Mouse (Mus musculus): ENCODE measurements around the gene Tspan14.
A peak's percentile ranks its signal among the peaks of the same experiment; 100 is the strongest.

Tspan14 gene

DNA sequence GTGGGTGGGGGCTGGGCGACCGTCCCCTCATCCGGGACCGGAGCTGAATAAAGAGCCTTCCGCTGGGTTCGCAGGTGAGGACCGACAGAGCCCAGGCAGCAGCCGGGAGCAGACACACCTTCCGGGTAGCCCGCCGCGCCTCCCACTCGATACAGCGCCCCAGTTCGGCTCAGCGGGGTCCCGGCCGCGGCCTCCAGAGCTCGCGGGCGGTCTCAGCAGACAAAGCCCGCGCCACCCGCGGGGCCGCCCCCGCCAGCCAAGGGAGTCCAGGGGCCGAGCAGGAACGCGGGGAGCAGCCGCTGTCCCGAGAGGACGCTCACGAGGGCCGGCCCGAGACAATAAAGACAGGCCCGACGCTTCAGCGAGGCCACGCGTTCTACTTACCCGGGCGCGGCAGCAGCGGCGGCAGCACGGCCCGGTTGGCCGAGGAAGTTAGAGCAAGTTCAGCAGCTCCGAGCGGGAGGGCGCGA lies at the start of gene Tspan14:
Gene Tspan14, minus strand, starts transcription at position 416 of the 470 bp plus-strand sequence.
- no peak for DNase-seq (ENCODE audit: low spot score)

DNA sequence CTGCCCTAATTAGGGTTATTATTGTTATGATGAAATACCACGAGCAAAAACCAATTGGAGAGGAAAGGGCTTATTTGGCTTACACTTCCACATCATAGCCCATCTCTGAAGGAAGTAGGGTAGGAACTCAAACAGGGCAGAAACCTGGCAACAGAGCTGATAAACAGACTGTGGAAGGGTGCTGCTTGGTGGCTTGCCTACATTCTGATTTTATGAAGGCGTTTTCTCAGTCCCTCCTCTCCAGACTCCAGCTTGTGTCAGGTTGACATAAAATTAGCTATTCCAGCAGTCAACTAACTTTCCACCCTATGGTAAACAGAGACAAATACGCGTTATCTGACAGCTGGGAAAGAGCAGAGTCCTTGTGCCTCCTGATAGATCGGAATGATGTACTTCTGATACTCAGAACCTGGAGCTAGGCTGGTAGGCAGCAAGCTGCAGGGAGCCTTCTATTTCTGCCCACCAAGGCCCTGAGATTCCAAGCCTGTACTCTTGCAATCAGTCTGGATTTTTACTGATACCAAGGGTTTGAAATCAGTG lies 48.2 kb upstream of the Tspan14 start:
- no peak for DNase-seq (ENCODE audit: low spot score)

DNA sequence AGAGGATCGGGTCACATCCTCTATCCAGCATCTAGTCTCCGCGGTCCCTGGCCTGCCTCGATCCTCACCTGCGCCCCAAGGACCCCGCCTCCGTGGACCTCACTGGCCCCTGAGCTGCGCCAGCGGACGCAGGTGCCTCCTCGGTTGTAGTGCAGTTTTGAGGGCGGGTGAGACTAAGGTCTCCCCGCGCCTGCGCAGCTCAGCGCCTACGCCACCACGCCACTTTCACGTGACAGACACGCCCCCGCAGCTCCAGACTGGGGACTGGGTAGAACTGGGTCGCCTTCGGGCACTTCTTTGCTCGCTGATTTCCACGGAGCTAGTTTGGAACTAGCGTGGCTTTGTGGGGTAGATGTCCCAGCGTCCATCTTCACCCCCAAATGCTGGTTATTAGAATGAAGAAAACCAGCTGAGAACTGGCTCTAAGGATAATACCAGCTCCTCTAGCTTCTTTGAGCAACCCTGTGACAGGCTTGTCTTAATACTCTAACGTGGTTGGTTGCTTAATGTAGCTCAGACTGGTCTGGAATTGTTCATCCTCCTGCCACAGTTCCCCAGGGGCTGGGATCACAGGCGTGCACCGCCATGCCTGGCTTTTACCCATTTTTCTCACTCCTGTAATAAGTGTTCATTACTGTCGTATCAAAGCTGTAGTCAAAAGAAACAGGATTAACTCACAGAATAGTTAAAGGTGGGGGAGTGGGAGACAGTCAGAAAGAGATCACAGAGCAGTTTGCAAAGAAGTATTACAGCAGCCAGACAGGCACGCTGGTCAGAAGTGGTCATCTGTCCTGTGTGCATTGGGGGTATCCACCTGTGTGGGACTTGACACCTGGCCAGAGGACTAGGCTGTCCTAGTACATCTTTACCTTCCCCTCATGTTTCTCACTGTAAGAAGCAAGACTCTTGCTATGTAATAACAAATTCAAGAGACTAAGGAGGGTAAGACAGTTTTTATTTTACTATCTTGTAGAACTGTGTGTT lies 47.3 kb upstream of the Tspan14 start, which contains the start of gene Fam213a:
Gene Fam213a, minus strand, starts transcription at position 159 of the 984 bp plus-strand sequence.
- peak; percentile 89 for DNase-seq (ENCODE audit: low spot score)

DNA sequence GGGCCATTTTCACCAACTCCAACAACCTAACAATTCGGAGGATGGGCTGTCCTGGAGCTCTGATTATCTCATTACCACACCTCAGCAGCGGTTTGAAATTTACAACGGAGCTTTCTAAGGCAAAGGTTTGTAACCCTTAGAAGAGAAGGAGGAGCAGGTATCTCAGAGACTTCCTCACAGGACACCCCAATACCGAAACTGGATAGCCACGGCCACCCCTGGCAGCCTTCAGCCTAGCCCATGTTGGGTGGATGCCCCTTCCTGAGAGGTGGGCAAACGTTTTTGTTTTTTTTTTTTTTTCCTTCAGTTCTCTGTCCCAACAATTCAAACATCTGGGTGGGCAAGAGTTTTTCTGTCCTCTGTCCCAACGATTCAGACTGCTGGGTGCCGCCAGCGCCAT lies 46.5 kb upstream of the Tspan14 start:
- DNase-seq (ENCODE audit: low spot score) = no peak

DNA sequence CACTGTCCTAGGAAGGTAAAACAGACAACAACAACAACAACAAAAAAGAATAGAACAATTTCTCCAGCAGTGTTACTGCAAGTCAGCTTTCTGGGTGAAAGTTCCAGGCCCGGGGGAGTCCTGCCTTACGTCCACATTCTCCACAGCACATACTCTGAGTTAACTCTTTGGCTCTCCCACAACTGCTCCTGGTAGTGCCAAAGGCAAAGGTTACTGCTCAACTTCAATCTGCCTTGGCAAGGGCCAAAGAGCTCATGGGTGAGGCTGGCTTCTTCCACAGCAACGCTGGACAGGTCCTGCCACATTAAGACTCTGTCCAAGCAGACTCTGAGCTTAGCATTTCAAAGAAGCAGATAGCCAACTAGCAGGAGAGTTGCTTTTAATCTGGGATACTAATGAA lies 45.3 kb upstream of the Tspan14 start:
- DNase-seq (ENCODE audit: low spot score) = no peak

DNA sequence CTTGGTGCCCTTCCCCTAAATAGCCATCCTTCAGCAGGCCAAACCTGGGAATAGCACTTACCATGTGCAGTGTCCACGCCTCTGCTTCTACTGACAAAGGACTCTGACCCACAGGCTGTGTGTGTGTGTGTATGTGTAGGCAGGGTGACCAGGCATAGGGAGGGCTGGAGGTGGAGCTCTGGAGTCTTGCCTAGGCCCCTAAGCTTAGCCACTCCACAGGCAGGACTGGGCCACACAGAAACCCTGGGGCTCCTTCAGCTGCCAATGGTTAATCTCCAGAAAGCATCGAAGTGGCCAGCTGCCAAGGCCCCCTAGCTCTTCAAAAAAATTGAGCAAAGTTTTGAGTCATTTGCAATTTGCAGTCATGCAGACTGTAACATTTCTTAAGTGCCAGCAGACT lies 41.5 kb upstream of the Tspan14 start:
- DNase-seq (ENCODE audit: low spot score) = peak; percentile 68

DNA sequence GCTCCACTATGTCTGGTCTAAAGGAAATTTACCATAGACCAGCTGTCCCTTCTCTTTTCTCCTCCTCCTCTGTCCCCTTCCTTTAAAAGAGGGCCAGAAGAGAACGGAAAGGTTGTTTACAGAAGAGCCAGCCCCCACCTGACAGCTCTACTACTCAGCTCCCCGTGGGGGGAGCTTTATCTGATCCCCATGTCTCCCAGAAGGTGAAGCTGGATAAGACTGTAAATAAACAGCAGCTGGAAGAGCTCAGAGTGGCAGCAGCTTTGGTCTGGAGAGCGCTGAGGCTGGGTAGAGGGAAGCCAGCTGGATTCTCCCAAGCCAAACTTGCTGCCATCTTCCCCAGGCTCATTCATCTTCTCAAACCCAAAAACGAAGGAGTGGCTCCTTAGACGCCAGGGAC lies 41.0 kb upstream of the Tspan14 start:
- no peak for DNase-seq (ENCODE audit: low spot score)

DNA sequence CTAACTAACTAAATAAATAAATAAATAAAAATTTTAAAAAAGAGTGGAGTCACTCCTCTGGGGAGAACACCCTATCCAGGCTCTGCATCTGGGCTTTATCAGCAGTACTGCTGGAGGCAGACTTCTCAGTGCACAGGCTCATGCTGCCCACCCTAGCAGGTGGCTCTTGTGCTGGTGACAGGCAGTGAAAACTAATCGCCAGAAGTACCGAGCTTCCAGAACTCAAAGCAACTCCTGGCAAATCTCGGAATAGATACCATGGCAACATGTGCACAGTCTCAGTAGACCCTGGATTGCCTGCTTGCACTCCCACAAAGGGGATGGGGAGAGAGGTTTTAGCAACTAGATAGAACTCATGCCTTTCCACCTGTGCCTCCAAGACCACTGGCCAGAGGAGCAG lies 40.3 kb upstream of the Tspan14 start:
- no peak for DNase-seq (ENCODE audit: low spot score)

DNA sequence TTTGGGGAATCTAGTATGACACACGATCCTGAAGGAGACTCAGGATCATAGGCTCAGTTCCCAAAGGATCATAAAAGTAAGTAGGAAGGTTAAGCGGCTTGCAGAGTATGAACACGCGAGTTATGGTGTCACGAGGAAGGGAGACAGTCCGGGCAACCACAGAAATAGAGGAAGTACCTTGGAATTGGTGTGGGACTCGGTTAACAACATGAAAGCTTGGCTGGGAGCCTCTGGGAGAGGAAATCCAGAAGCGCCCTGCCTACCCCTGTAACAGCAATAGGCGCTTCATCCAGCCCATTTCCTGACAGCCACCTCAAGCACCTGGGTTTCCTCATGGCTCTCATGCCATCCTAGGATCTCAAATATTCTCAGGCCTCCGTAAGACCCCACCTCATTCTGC lies 39.7 kb upstream of the Tspan14 start:
- no peak for DNase-seq (ENCODE audit: low spot score)

DNA sequence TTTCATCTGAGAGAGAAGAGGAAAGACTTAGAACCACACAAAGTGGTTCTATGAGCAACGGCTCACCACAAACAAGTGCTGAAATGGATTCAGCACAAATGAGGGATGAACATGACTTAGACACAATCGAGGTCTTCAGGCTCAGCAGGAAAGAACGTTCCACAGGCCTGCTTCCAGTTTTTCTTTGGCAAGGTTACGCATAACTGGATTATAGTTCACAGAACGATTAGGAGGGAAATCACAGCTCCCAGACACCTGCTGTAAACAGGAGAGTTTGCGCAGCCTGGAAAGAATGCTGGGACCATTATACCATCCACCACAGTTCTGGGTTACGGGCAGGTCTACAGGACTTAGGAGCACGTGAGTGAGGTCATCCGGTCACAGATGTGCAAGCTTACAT lies 39.1 kb upstream of the Tspan14 start:
- DNase-seq (ENCODE audit: low spot score) = no peak

DNA sequence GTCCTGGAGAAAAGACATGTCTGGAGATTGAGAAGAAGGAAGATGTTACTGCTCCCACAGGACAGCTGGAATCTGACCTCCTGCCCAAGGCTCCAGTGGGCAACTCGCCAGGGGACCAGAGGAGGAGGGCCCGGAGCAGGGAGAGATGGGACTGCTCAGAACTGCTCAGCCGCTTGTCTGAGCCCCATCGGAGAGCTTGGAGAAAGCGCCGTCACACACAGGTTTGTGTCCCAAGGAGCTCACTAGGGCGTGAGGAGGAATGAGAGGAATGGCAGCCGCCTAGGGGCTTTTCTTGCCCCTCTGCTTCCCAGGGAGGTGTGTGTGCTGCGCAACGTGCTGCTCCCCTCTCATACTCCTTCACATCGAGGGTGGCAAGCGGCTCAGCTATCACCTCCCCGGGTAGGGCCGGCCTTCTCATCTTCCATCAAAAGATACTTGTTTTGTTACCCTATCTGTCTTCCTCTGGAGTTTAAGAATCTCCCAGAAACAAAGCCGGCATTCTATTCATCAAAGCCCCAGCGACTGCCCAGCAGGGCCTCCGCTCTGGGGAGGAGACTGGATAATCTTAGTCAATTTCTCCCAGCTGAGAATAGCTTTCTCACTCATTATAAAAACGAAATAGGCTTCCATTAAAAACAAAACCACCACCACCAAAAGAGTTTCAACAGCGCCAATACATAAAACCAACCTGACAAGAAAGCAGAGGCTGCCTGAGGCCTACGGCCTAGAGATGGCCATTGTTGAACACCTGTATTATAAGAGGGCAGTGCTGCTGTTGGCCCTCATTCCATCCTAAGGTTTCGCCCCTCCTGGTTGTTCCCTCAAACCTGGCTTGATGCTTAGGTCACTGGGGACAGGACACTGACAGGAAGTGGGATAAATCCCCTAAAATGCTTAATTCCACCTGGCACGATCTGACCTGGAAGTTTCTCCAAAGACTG lies 37.9 kb upstream of the Tspan14 start:
- DNase-seq (ENCODE audit: low spot score) = no peak

DNA sequence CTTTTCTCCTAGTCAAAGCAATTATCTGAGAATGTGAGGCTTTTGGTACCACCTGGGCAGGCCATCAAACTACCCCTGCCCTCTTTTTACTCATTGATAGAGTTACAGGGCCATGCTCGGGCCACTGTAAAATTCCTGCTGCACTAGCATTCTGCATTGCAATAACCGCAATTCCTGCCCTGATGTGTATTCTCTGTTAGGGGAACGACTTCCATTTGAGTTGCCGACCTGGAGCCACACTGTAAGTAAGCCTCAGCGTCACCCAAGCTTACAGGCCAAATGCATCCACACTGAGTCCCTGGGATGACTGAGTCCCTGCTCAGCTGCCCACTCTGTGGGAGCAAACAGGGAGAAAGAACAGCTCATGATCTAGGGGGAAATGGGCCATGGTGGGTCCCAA lies 35.0 kb upstream of the Tspan14 start:
- no peak for DNase-seq (ENCODE audit: low spot score)

DNA sequence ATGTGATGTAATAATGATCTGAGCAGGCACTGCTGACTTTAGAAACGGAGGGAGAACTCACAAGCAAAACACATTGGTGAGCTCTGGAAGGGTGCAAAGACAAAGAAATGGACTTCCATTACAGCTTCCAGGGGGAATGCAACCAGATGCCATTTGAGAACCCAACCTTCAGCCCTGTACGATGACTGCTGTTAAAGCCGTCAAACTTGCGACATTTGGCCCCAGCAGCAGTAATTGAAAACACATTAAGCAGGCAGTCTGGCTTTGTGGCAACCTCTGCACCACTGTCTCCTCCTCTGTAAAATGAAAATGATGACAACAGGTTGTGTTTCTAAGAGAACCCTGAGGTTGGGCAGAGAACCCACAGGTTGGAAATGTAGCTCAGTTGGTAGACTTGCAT lies 34.2 kb upstream of the Tspan14 start:
- DNase-seq (ENCODE audit: low spot score) = no peak

DNA sequence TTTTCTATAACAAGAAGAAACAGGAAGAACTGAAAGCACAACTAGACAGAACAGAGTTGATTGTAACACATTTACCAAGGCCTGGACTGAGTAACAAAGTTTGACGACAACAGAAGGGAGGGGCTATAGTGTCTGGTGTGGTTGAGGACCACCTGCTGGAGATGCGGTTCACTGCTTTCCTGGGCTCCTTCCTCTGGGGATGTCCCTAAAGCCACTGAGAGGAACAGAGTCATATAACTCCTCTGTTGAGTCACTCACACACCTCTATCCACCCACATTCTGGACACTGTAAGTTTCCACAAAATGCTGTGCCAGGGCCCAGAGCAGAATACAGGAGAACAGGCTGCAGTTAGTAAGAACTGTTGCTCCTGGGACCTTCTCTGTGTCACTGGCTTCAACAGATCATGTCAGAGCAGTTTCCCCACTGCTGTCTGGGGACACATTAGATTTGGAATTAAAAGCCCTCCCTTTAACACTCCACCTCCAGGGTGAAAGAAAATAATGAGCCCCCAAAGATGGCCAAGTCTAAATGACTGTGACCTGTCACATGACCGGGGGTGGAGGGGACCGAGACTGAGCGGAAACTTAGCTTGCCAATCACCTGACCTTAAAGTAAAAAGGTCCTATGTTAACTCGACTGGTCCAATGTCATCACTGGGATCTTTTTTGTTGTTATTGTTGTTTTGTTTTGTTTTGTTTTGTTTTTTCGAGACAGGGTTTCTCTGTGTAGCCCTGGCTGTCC lies 33.5 kb upstream of the Tspan14 start:
- no peak for DNase-seq (ENCODE audit: low spot score)

DNA sequence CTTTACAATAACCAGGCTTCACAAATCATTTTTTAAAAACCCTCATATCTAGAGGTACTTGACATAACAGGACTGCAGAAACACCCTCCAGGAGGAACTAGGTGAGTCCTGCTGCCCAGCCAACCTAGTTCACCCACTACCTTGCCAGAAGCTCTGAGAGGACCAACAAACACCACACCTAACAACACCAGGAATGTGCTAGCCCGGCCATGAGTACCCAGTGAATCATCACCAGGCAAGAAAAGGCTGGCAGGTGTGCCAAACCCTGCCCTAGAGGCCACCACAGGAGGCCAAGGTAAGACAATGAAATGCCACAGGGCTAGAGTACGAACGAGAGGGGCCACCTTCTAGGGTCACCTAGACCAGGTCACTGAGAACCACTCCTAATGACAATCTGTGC lies 29.6 kb upstream of the Tspan14 start:
- no peak for DNase-seq (ENCODE audit: low spot score)

DNA sequence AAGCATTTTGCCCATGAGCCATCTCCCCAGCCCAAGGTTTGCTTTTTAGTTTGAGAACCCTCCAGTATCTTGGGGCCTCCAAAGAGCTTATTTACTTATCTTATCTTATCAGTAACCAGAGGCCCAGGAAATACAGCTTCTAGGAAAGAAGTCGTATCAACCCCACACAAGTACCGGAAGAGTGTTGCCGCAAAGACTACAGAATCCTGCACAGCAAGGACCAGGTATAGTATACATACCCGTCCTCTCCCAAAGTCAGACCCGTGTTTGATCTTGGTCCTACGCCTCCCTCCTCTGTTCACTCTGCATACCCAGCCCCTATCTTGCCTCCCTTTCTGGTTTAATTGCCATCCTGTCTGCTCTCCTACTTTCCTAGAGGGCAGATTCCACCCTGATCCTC lies 25.9 kb upstream of the Tspan14 start:
- peak; percentile 73 for DNase-seq (ENCODE audit: low spot score)

DNA sequence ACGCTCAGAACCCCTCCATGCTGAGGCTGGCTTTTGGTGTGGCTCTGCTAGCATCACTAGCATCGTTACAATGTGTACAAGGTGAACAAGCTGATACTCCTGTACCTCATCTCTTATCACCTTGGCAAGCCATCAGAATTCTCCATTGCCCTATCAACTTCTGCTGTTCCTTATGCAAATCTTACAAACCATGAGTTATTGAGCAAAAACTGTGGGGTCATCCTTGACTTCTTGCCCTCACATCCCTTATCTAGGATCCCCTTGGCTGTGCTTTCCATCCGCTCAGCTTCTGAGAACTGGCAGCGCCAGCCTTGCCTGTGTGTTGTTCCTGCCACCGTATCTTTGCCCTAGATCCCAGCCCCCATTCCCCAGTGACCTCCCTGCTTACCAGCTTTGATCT lies 22.2 kb upstream of the Tspan14 start:
- DNase-seq (ENCODE audit: low spot score) = no peak

DNA sequence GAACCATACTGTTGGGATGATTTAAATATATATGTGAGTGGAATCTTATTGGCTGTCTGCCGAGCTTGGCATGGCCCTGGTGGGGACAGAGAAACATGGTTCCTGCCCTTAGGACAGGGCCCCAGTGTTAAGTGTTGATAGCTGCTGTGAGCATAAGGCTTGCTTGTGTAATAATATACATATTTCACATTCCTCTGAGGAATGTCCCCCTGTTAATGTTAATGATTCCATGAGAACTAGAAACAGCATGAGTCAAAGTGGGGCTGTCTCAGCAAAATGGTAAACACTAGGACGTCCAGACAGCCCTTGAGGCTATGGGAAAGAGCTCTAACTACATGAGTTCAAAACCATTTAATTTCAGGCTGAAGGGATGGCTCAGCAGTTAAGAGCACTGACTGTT lies 20.6 kb upstream of the Tspan14 start:
- DNase-seq (ENCODE audit: low spot score) = no peak

DNA sequence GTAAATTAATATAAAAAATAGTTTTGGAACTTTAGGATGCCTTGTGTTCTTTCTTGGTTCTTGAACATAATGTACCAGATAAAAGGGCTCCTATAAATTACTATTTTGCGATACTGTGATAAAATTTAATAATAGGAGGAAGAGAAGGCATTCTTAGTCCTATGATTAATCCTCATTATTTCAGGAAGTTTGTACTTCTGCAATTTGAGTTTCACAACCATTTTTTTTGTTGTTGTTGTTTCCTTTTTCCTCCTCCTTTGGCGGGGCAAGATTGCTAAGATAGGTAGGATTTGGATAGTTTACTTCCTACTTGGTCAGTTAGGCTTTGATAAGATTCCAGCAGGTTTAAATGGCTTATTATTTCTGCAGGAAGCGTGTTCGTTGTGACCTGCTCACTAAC lies 19.0 kb upstream of the Tspan14 start:
- DNase-seq (ENCODE audit: low spot score) = no peak

DNA sequence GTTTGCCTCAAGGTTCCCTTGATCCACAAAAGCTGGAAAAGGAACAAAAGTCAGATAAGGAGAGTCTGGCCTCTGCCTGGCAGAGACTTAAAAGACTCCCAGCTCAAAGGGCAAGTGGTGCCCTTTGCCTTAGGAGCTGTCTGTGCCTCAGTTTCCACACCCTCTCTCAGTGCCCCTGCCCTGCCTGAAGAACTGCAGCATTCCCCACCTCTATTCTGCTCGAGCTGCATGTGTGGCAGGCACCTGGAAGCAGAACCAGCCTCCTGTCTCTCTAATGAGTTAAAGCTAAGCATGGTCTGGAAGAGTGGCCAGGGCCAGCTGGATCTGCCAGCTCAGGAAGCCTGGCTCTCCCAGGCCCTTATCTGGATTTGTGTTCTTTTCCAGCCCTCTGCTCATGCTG lies 13.1 kb upstream of the Tspan14 start:
- no peak for DNase-seq (ENCODE audit: low spot score)

DNA sequence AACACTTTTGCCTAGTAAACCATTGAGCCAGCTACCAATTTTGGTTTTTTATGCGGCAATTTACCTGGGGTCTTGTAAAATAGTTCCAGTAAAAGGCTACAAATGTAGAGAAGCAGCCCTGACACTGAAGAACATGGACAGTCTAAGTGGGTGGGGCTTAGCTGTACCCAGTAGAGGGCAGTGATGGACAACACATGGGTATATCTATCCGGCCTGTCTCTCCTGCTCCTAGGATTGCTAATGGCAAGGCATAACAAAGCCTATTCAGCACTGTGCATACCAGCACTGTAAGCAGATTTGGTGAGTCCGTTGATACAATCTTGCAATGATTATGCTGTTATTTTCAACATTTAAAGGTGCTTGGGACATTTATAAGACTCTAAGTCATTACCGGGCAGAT lies 12.4 kb upstream of the Tspan14 start:
- DNase-seq (ENCODE audit: low spot score) = peak; percentile 67

Measured in yolk sac, embryonic 10.5 days (tissue).